Mouse (Mus musculus): ENCODE measurements around the gene Uvssa.

Uvssa gene

GRCm38 (mm10) chr5:33371668-33372067 lies 6.7 kb upstream of the Uvssa start:
- in situ Hi-C loops (cut with MboI; ENCODE audit: low sequenced_read_pairs) = no loop called here

GRCm38 (mm10) chr5:33372331-33373038 lies 5.9 kb upstream of the Uvssa start:
- in situ Hi-C loops (cut with MboI; ENCODE audit: low sequenced_read_pairs) = no loop called here

GRCm38 (mm10) chr5:33377176-33377575 lies 1.2 kb upstream of the Uvssa start:
- in situ Hi-C loops (cut with MboI; ENCODE audit: low sequenced_read_pairs) = loop anchor here (5.0 kb wide), 1 partner anchor 100 kb away; no protein-coding TSS in a partner anchor

- in situ Hi-C loops (cut with MboI; ENCODE audit: low sequenced_read_pairs) = loop anchor here (5.0 kb wide), 1 partner anchor 101 kb away; no protein-coding TSS in a partner anchor
Observed at GRCm38 (mm10) chr5:33377801-33378301, 498 bp upstream of the Uvssa start.

GRCm38 (mm10) chr5:33387550-33387949 lies 9.2 kb downstream of the Uvssa start:
- in situ Hi-C loops (cut with MboI; ENCODE audit: low sequenced_read_pairs) = no loop called here

- in situ Hi-C loops (cut with MboI; ENCODE audit: low sequenced_read_pairs) = loop anchor here (10.0 kb wide), 1 partner anchor 51 kb away; no protein-coding TSS in a partner anchor
Observed at GRCm38 (mm10) chr5:33393803-33394202, 15.5 kb downstream of the Uvssa start.

- in situ Hi-C loops (cut with MboI; ENCODE audit: low sequenced_read_pairs) = loop anchor here (10.0 kb wide), 1 partner anchor 49 kb away; no protein-coding TSS in a partner anchor
Observed at GRCm38 (mm10) chr5:33395693-33396092, 17.3 kb downstream of the Uvssa start.

- in situ Hi-C loops (cut with MboI; ENCODE audit: low sequenced_read_pairs) = loop anchor here (10.0 kb wide), 1 partner anchor 48 kb away; no protein-coding TSS in a partner anchor
Observed at GRCm38 (mm10) chr5:33396828-33397227, 18.5 kb downstream of the Uvssa start.

GRCm38 (mm10) chr5:33400819-33401218 lies 22.5 kb downstream of the Uvssa start:
- in situ Hi-C loops (cut with MboI; ENCODE audit: low sequenced_read_pairs) = no loop called here

- in situ Hi-C loops (cut with MboI; ENCODE audit: low sequenced_read_pairs) = no loop called here
Observed at GRCm38 (mm10) chr5:33420313-33420712, 42.0 kb downstream of the Uvssa start.

GRCm38 (mm10) chr5:33427461-33427860 lies 49.1 kb downstream of the Uvssa start:
- in situ Hi-C loops (cut with MboI; ENCODE audit: low sequenced_read_pairs) = no loop called here

GRCm38 (mm10) chr5:33430106-33430505 lies 51.8 kb downstream of the Uvssa start:
- in situ Hi-C loops (cut with MboI; ENCODE audit: low sequenced_read_pairs) = no loop called here

- in situ Hi-C loops (cut with MboI; ENCODE audit: low sequenced_read_pairs) = no loop called here
Observed at GRCm38 (mm10) chr5:33430511-33431172, 52.3 kb downstream of the Uvssa start.

- in situ Hi-C loops (cut with MboI; ENCODE audit: low sequenced_read_pairs) = no loop called here
Observed at GRCm38 (mm10) chr5:33431173-33432005, 53.0 kb downstream of the Uvssa start.

GRCm38 (mm10) chr5:33432057-33432935 lies 53.9 kb downstream of the Uvssa start:
- in situ Hi-C loops (cut with MboI; ENCODE audit: low sequenced_read_pairs) = no loop called here

- in situ Hi-C loops (cut with MboI; ENCODE audit: low sequenced_read_pairs) = no loop called here
Observed at GRCm38 (mm10) chr5:33433201-33434138, 55.1 kb downstream of the Uvssa start, which contains the start of gene Nkx1-1. Nkx1-1 (minus strand) TSS chr5:33433976.

- in situ Hi-C loops (cut with MboI; ENCODE audit: low sequenced_read_pairs) = no loop called here
Observed at GRCm38 (mm10) chr5:33434141-33434780, 55.9 kb downstream of the Uvssa start.

- in situ Hi-C loops (cut with MboI; ENCODE audit: low sequenced_read_pairs) = no loop called here
Observed at GRCm38 (mm10) chr5:33435151-33435550, 56.8 kb downstream of the Uvssa start.
